Mouse (Mus musculus): ENCODE measurements around the gene Hnrnpdl. TPM values are rescaled to one million over a fixed set of nuclear protein-coding genes. Genes with fewer than 3 reads are reported as not detected.
A peak's percentile ranks its signal among the peaks of the same experiment; 100 is the strongest.

Hnrnpdl gene
- total and polyA plus RNA-seq, 2 experiments = 28.9 to 51.4 TPM

- no peak overlapping the region for H3K9ac ChIP-seq (ENCODE audit: low read depth, low read length)
- H3K36me3 ChIP-seq (ENCODE audit: control insufficient read depth, insufficient read depth, low read length) = no peaks in the 10 kb centered on the region
- peaks cover 7% of the 10 kb centered on the region; the same call in 1 of the 2 replicates for H3K79me2 ChIP-seq (ENCODE audit: control insufficient read depth, insufficient read depth, low read length)
- TF ChIP-seq CTCF (IDR thresholded peaks at IDR 0.05; ENCODE audit: low read depth, low read length) = no peak
- no peak for TF ChIP-seq POLR2A (IDR thresholded peaks at IDR 0.05; ENCODE audit: extremely low read depth, insufficient read depth, low read length)
- no peaks in the 10 kb centered on the region for H3K4me1 ChIP-seq (ENCODE audit: control insufficient read depth, insufficient read depth, low read length)
- no peak overlapping the region for H3K27ac ChIP-seq (replicated peaks; ENCODE audit: insufficient read depth, low read depth, low read length)
- H3K4me3 ChIP-seq (ENCODE audit: insufficient read depth, low read depth, low read length) = no peak overlapping the region
- H3K27me3 ChIP-seq (ENCODE audit: control insufficient read depth, insufficient read depth, low read length) = no peaks in the 10 kb centered on the region
- 78% methylated on average over 11 of the region's 11 CpGs for WGBS
- DNase-seq (ENCODE audit: extremely low read depth, low read depth, low spot score) = no peak
These were observed 15.5 kb upstream of the Hnrnpdl start for GRCm38 (mm10) chr5:100054807-100055547.

- Histone ChIP-seq H3K36me3 (ENCODE audit: control insufficient read depth, insufficient read depth, low read length) (no peaks in the 10 kb centered on the region), H3K4me3 (ENCODE audit: insufficient read depth, low read depth, low read length) (no peak overlapping the region), H3K27ac (replicated peaks; ENCODE audit: insufficient read depth, low read depth, low read length) (no peak overlapping the region), H3K79me2 (ENCODE audit: control insufficient read depth, insufficient read depth, low read length) (peaks cover 7% of the 10 kb centered on the region; the same call in 1 of the 2 replicates), H3K27me3 (ENCODE audit: control insufficient read depth, insufficient read depth, low read length) (no peaks in the 10 kb centered on the region), H3K9ac (ENCODE audit: low read depth, low read length) (no peak overlapping the region), H3K4me1 (ENCODE audit: control insufficient read depth, insufficient read depth, low read length) (peaks cover 3% of the 10 kb centered on the region; the same call in 1 of the 2 replicates)
- 92% methylated on average over 7 of the region's 7 CpGs for WGBS
- DNase-seq (ENCODE audit: extremely low read depth, low read depth, low spot score) = no peak
- no peak for TF ChIP-seq POLR2A (IDR thresholded peaks at IDR 0.05; ENCODE audit: extremely low read depth, insufficient read depth, low read length)
- no peak for TF ChIP-seq CTCF (IDR thresholded peaks at IDR 0.05; ENCODE audit: low read depth, low read length)
These were observed 13.3 kb upstream of the Hnrnpdl start for GRCm38 (mm10) chr5:100052728-100053127.

- no peak overlapping the region for H3K27ac ChIP-seq (replicated peaks; ENCODE audit: insufficient read depth, low read depth, low read length)
- no peaks in the 10 kb centered on the region for H3K36me3 ChIP-seq (ENCODE audit: control insufficient read depth, insufficient read depth, low read length)
- WGBS = 89% methylated on average over 3 of the region's 3 CpGs
- TF ChIP-seq POLR2A (IDR thresholded peaks at IDR 0.05; ENCODE audit: extremely low read depth, insufficient read depth, low read length) (no peak), CTCF (IDR thresholded peaks at IDR 0.05; ENCODE audit: low read depth, low read length) (0 out of 2 replicates have a peak, but pooled peaks have one; percentile 5)
- no peak overlapping the region for H3K9ac ChIP-seq (ENCODE audit: low read depth, low read length)
- H3K27me3 ChIP-seq (ENCODE audit: control insufficient read depth, insufficient read depth, low read length) = no peaks in the 10 kb centered on the region
- peaks cover 12% of the 10 kb centered on the region; the same call in 1 of the 2 replicates for H3K79me2 ChIP-seq (ENCODE audit: control insufficient read depth, insufficient read depth, low read length)
- DNase-seq (ENCODE audit: extremely low read depth, low read depth, low spot score) = no peak
- peaks cover 3% of the 10 kb centered on the region; the same call in 1 of the 2 replicates for H3K4me1 ChIP-seq (ENCODE audit: control insufficient read depth, insufficient read depth, low read length)
- H3K4me3 ChIP-seq (ENCODE audit: insufficient read depth, low read depth, low read length) = no peak overlapping the region
These were observed 10.4 kb upstream of the Hnrnpdl start for GRCm38 (mm10) chr5:100049904-100050303.

GRCm38 (mm10) chr5:100047871-100048270 is 8.4 kb upstream of the Hnrnpdl start:
- Histone ChIP-seq H3K79me2 (ENCODE audit: control insufficient read depth, insufficient read depth, low read length) (peaks cover 12% of the 10 kb centered on the region; the same call in 1 of the 2 replicates), H3K36me3 (ENCODE audit: control insufficient read depth, insufficient read depth, low read length) (no peaks in the 10 kb centered on the region), H3K9ac (ENCODE audit: low read depth, low read length) (no peak overlapping the region), H3K4me1 (ENCODE audit: control insufficient read depth, insufficient read depth, low read length) (peaks cover 5% of the 10 kb centered on the region; the same call in 1 of the 2 replicates), H3K27me3 (ENCODE audit: control insufficient read depth, insufficient read depth, low read length) (no peaks in the 10 kb centered on the region), H3K4me3 (ENCODE audit: insufficient read depth, low read depth, low read length) (no peak overlapping the region), H3K27ac (replicated peaks; ENCODE audit: insufficient read depth, low read depth, low read length) (no peak overlapping the region)
- no peak for TF ChIP-seq CTCF (IDR thresholded peaks at IDR 0.05; ENCODE audit: low read depth, low read length)
- no peak for TF ChIP-seq POLR2A (IDR thresholded peaks at IDR 0.05; ENCODE audit: extremely low read depth, insufficient read depth, low read length)
- 17% methylated on average over 7 of the region's 7 CpGs for WGBS
- DNase-seq (ENCODE audit: extremely low read depth, low read depth, low spot score) = peak; percentile 72

- H3K9ac ChIP-seq (ENCODE audit: low read depth, low read length) = no peak overlapping the region
- H3K79me2 ChIP-seq (ENCODE audit: control insufficient read depth, insufficient read depth, low read length) = peaks cover 12% of the 10 kb centered on the region; the same call in 1 of the 2 replicates
- no peak overlapping the region for H3K27ac ChIP-seq (replicated peaks; ENCODE audit: insufficient read depth, low read depth, low read length)
- WGBS = 80% methylated on average over 8 of the region's 8 CpGs
- DNase-seq (ENCODE audit: extremely low read depth, low read depth, low spot score) = no peak
- TF ChIP-seq CTCF (IDR thresholded peaks at IDR 0.05; ENCODE audit: low read depth, low read length) (no peak), POLR2A (IDR thresholded peaks at IDR 0.05; ENCODE audit: extremely low read depth, insufficient read depth, low read length) (no peak)
- H3K4me1 ChIP-seq (ENCODE audit: control insufficient read depth, insufficient read depth, low read length) = peaks cover 5% of the 10 kb centered on the region; the same call in 1 of the 2 replicates
- no peaks in the 10 kb centered on the region for H3K36me3 ChIP-seq (ENCODE audit: control insufficient read depth, insufficient read depth, low read length)
- H3K4me3 ChIP-seq (ENCODE audit: insufficient read depth, low read depth, low read length) = no peak overlapping the region
- H3K27me3 ChIP-seq (ENCODE audit: control insufficient read depth, insufficient read depth, low read length) = no peaks in the 10 kb centered on the region
These were observed 7.7 kb upstream of the Hnrnpdl start for GRCm38 (mm10) chr5:100047143-100047640.
